Mouse (Mus musculus) kidney, adult 2 months (tissue): ENCODE data around the gene Ucp1.

Experiments used
- CTCF ChIP-seq: fragments of 200-500 bp; conservative IDR thresholded peaks from 2 replicates; pipeline ENCODE4 v1.5.1; 2011; ENCODE audit warnings: low read depth, mild to moderate bottlenecking, control low read depth, low read length, moderate library complexity, mixed read lengths; ENCODE audit not compliant: insufficient read depth, insufficient read length
- POLR2A ChIP-seq: fragments of 200-500 bp; IDR thresholded peaks from one replicate; pipeline ENCODE4 v1.6.1; 2011; ENCODE audit warnings: low read depth, low read length, control low read depth

DNA sequence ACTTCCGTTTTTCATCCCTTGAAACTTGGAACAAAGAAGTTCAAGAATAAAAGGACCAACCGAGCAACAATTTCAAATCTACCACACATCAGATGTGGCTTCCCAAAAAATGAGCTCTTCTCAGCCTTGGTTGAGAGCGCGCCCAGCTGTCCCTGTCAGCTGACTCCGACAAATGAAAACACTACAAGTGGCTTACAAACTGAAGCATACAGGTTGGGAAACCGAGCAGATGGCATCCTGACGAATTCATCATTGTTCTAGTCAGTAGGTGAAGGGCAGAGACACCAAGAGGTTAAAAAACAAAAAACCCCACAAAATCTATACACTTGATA lies 41.4 kb downstream of the Ucp1 start:
- TF ChIP-seq CTCF (no peak), POLR2A (no peak)
